Mouse (Mus musculus): Measurements from ENCODE around the gene Kctd12.

Gene Kctd12

DNA sequence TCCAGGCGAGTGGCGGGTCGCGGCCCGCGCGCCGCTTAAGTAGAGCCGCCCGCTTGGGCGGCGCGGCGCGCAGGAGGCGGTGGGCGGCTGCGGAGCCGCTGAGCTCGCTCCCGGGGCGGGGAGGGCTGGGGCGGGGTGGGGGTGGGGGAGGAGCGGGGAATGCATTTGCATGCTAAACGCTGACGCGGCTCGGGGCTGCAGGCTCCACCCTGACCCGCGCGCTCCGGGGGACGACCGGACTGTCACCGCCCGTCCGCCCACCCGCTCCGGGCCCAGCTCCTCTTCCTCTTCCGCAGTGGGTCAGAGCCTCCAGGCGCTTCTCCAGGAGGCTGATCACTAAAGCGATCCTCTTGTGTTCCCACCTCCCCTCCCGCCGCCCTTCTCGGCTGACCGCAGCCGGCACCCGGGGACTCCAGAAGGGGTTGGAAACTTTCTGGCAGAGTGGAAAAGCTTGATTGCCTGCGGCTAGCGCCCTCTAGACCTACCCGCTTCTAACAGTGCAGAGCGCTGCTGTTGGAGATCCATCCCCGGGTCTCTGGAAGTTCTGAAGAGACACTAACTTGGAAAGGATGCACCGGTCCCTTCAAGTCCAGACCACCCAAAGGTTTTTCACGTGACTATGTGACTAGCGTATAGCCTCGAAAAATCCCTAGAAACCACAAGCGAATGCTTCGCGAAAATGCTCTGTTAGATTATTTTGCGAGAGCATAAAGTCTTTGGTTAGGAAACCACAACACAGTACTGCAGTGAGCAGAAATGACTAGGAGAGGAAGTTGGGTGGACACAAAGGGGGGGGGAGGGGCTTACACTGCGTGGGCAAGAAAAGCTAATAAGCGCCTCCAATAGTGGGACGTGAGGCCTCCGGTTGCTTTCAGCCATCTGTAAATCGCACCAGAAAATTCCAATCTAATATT is at the start of gene Kctd12:
TSS of gene Kctd12 (minus strand) at position 11 of the 914 bp plus-strand sequence.
- no peak for DNase-seq (ENCODE audit: low spot score)

DNA sequence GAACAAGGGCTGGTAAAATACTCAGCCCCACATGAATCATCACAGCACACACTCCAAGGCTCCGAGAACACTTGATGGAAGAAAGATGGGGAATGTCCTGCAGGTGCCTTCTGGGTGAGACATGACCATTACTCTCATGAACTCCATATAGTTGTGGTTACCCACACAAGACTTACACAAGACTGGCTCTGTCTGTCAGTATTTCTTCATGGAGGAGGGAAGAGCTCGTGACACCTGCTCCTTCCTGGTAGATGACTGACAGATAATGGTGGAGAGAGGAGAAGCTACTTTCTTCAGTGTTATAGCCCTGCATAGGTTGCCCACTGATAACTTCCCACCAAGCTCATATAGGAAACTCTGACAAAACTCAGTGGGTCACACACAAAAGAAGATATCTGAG is 46.8 kb upstream of the Kctd12 start:
- no peak for DNase-seq (ENCODE audit: low spot score)

DNA sequence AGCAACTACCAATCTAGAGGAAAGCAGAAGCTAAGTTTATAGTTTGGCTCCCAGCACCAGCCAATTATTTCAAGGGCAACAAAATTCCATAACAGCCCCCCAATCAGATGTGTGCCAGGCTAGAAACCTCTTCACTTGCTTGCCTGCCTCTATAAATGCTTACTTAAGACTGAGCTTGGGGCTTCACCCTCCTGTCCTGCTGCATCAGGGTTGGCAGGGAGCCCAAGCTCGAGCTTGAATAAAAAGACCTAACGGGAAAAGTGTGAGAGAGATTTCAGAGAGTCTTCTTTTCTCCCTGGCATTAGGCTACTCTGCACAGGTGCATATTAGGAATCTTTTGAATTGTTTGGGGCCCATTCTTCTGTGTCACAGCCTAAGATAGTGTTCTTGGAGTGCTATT is 37.6 kb upstream of the Kctd12 start:
- DNase-seq (ENCODE audit: low spot score) = no peak

DNA sequence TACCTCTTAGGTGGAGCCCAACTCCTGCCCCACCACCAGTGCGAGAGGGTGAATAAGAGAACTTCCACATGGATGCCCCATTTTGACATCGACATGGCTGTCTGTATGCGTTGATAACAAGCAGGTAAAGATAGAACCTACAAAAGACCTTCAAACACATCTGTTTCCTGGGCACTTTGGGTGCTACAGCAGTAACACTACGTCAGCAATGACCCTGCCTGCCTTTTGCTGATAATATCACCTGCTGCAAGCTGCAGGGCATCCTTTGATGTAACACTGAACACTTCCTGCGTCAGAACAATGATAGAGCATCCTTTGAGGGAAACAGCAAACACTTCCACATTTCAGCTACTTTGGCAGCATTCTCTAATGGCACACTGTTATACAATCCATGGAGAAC is 34.6 kb upstream of the Kctd12 start:
- no peak for DNase-seq (ENCODE audit: low spot score)

DNA sequence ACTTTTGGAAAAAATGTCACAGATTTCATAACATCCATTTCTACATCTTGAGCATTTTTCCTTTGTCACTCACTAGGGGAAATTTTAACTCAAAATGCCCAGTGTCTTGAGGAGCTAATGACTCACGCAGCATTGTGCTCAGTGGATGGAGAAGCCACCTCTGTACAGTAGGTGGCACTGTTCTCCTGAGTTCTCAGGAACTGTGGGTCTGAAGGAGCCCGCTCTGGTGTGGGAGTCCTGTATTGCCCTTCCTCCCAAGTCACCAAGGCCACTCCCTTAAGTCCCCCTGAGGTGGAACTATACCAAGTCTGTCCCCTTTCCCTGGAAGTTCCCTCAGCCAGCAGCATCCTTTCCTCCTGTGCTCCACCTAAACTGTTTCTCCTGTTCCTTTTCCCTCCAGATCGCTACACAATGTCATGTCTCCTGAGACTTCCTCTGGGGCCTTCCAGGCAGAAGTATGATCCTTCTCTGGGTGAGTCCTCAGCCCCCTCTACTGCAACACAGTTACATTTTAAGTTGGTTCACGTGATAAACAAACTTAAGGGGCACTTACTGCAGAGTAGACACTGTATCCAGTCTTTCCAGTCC is 30.2 kb upstream of the Kctd12 start:
- DNase-seq (ENCODE audit: low spot score) = peak; percentile 70

DNA sequence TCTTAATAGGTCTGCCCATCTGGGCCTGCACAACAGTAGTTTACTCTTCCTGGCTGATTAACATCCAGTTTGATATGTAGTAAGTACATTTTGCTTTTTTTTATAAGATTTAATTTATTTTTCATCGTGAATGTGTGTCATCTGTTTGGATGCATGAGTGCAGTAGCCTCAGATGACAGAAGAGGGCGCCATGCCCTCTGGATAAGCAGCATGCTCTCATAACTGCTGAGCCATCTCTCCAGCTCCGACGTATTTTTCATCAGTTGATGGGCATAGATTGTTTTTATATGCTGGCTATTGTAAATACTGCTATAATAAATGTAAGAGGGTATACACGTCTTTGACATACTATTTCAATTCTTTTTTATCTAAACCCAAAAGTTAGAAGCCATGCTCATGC is 29.3 kb upstream of the Kctd12 start:
- DNase-seq (ENCODE audit: low spot score) = no peak

DNA sequence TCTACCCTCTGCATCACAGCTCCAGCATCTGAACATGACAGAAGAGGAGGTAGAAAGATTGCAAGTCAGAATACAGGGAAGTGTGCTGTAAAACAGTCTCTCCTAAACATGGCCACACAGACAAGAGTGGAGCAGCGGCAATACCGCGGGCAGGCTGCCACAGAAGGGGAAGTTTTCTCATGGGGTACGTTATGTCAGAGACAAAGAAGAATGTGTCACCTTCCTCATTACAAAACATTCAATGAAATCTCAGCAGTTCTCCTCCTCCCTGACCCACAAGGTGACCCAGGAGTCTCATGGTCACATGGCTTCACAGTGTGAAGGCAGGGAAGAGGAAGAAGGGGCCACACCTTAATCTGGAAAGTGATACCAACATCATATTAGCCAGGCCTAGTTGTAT is 25.3 kb upstream of the Kctd12 start:
- DNase-seq (ENCODE audit: low spot score) = no peak

DNA sequence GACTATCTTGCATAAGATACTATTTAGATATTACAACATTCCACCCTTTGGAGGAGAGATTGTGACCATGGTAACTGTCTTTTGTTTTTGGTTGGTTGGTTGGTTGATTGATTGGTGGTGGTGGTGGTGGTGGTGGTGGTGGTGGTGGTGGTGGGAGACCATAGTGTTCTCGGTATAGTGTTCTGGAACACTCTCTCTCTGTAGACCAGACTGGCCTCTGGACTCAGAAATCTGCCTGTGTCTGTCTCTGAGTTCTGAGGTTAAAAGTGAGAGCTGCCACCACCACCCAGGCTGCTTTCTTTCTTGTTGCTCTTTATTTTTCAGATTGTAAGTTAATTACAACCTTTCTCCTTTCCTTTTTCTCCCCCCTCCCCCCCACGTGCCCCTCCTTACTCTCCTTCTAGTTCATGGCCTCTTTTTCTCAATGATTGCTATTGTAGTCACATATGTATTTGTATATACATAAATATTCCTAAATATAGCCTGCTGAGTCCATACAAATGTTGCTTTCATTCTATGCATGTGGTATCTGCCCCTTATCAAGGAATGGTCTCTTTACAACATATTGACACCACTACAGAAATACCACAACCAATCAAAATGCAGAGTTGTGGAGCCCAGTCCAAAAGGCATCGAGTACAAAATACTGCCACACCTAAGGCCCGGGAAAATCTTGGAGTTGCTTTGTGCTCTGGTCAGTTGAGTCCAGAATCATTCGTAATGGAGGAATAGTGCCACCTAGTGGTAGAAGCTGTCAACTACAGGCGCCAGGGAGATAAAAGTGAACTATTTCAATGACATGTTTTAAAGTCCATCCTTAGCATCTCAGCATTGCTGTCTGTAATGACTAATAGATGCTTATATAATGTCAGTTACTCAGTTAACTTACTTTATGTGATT is 12.5 kb upstream of the Kctd12 start:
- peak; percentile 84 for DNase-seq (ENCODE audit: low spot score)

DNA sequence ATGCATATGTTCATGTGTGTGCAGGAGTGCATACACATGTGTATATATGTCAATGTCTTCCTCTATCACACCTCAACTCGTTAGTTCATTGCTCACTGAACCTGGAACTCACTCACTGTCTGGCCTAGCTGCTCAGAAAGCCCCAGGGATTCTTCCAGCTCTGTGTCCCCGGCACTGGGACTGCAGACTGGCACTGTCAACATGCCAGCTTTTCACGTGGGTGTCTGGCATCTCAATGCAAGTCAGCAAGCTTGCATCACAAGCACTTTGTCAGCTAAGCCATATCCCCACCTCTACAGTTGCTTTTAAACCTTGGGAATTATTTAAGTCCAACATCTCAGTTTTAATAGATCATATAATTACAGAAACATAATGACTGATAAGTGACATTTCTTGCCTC is 8.3 kb upstream of the Kctd12 start:
- no peak for DNase-seq (ENCODE audit: low spot score)

DNA sequence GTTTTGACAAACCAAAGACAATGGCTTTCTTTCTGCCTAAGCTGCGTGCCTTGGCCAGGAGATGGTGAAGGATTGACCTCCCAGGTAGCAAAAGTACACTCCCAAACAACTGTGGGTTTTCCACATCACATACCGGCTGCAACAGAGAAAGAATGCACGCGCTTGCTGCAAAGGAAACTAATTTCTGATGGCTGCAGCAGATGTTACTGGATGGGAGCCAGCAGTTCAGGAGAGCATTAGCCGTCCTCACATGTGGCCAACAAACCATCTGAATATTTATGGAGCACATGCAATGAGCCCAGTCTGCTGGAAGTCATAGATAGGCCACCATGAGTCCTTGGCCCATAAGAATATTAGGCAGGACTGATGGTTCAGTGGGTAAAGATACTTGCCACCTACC is 7.4 kb upstream of the Kctd12 start:
- no peak for DNase-seq (ENCODE audit: low spot score)

DNA sequence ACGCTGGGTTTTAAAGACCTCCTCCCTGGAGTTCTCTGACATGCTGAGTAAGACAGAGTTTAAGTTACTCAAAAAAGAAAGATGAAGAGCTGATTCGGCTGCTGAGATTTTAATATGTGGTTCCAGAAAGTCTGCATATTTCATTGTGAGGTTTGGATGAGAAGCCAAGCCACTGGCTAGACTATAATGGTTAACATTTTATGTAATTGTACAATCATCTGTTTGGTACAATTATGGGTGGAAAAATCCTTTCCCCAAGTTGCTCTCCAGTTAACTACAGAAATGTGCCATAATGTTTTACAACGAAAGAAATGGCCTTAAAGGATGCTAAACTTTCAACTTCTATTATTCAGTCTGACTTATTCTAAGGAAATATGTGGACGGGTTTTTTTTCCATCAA is 6.8 kb upstream of the Kctd12 start:
- no peak for DNase-seq (ENCODE audit: low spot score)

DNA sequence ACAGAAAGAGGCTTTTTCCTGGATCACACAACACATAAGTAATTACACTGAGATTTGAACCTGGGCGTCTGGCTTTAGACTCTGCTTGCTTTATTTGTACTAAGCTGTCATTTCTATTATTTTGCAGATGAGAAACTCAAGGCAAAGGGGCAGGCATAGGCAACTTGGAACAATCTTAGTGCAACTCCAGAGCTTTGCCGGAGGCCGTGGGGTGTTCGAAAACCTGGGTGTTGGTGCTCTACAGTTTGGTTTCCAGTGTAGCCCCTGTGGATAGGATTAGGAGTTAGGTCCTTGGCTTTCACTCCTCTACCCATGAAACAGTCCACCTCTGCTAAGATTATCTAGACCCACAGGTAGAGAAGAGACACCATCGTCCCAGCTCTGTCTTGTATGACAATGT is 5.2 kb upstream of the Kctd12 start:
- DNase-seq (ENCODE audit: low spot score) = no peak

DNA sequence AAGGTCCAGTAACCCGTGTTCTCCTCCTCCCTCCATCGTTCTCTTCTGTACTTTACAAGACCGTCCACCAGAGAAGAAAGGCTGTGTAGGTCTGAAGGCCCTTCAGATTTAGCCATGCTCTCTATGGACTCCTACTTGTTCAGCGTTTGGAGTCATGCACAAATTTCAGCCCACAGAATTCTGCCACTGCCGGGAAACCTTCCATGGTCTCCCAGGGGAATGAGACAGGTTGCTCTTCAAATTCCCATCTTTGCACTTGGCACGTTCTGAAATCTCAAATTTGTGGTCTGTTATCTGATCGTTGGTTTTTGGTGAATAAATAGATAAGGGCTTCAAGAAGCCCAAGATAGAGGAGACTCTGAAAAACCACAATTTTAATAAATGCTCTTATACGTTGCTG is 1.2 kb upstream of the Kctd12 start:
- no peak for DNase-seq (ENCODE audit: low spot score)

DNA sequence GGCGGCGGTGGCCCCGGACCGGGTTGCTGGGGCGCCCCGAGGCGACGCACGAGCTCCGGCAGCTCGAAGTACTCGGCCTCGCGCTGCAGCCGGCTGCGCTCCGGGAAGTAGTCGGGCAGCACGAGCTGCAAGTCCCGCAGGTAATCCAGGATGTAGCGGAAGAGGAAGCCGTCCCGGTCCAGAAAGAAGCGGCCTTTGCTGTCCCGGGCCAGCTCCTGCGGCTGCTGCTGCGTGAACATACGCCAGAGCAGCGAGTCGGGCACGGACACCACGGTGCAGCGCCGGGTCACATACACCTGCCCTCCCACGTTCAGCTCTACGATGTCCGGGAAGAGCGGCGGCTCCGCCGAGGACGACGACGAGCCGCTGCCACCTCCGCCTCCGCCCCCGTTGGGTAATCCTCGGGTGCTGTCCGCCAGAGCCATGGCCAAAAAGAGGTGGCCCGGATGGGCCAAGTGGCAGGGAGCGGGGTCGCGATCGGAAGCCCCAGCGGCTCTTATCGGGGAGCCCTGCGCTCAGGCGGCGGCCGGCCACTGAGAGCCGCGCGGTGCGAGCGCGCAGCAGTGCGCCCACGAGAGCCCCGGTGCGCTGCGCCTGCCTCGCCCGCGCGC is 316 bp downstream of the Kctd12 start:
- no peak for DNase-seq (ENCODE audit: low spot score)

DNA sequence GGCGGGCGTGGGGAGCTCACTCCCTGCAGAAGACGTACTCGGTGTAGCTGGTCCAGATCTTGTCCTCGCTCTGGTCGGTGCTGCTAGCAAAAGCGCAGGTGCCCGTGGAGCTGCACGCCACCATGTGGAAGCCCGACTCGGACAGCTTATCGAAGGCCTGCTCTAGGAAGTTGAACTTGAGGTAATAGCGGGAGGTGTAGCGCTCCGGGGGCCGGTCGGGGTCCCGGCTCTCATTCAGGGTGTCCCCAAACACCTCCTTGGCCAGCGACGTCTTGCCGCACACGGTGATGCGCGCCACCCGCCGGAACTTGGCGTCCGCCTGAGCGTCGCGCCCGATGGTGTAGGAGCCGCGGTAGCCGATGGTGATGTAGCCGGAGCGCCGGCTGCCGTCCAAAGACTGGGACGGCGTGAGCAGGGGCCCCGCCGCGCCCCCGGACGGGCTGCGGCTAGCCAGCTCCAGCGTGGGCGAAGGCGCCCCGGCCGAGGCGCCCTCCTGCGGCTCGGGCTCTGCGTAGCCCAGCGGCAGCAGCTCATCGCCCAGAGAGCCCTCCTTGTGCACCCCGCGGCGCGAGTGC is 909 bp downstream of the Kctd12 start:
- DNase-seq (ENCODE audit: low spot score) = no peak

DNA sequence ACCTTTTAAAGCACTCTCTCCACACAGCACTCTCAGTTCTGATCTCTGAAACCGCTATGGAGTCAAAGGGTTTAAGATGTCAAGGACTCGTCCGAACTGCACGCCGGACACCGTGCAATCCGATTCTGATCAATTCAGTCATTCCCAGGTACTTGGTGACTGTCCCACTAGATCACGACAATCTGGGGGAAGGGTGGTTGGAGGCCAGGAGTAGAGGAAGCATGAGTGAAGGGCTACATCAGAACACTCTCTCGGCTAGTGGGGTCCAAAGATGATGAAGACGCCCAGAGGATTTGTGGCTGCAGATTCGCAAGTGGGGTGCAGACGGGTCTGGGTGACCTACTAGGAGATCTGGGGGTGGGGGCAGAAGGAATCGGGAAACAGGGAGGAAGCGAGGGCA is 1.5 kb downstream of the Kctd12 start:
- no peak for DNase-seq (ENCODE audit: low spot score)

DNA sequence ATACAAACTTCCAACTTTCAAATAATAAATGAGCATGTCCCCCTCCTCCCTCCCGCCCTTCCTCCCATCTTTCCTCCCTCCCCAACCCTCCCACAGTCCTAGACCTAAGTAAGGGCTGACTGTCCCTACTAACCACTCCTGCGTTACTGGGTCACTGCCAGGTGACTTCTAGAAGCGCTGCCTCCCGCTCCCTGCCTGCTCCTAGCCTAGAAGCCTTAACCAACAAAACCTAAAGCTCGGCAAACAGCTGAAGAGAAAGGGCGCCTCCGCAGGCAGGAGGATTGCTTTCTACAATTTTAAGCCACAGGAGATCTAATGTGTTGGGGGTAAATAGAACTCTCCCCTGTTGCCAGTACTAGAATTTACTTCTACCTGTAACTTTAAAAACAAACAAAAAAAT is 2.0 kb downstream of the Kctd12 start:
- DNase-seq (ENCODE audit: low spot score) = no peak

DNA sequence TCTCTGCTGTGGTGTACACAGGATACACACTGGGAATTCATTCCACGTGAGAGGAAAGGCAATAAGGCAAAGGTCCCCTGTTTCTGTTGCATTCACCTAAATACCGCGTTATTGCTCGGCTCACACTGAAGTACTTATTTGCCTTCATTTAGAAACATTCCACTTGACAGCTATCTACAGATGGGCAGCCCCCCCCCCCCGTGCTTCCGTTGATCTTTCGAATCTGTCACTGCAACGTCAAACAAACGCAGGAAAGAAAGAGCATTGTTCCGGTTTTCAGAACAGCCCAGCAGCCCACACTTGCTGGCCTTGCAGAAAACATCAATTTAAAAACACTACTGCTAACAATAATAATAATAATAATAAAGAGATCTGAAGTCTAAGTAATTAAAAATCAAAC is 2.6 kb downstream of the Kctd12 start:
- no peak for DNase-seq (ENCODE audit: low spot score)

DNA sequence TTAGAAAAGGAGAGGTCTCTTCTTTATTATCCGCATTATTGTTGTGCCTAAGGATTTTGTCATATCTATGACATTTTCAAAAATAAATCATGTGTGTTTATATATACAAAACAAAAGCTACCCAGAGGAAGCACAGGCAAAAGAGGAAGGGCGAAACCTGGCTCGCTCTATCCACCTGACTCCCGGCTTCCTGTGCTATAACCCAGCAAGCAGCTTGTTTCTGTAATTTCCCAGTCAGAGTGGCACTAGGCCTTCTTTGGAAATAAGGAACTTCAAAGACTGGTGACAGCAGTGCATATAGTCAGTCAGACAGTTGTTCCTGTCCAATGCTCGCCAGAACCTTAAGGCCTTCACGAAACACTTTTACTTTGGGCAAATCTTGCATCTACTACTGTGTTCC is 6.6 kb downstream of the Kctd12 start:
- DNase-seq (ENCODE audit: low spot score) = no peak

DNA sequence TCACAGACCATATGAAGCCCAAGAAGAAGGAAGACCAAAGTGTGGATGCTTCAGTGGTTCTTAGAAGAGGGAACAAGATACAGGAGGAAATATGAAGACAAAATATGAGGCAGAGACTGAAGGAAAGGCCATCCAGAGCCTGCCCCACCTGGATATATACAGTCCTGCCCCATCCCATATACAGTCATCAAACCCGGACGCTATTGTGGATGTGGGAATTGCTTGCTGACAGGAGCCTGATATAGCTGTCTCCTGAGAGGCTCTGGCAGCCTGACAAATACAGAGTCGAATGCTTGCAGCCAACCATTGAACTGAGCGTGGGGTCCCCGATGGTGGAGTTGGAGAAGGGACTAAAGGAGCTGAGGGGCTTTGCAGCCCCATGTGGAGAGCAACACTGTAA is 13.6 kb downstream of the Kctd12 start:
- DNase-seq (ENCODE audit: low spot score) = no peak

DNA sequence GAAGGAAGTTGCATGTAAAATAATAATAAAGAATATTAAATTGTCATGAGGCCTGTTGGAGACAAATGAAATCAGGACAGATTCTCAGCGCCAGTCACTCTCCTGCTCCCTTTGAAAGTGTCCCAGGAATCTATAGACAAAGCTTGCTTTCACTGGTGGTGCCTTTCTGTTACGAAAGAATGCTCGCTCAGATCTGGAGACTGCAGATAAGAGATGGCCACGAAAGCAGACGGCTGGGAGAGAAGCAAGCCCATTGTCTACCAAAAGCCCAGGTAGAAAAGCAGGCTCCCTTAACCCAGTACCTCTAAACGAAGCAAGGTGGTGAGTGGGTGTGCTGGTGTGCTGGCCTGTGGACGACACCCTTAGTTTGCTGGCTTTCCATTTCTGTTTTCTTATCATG is 16.2 kb downstream of the Kctd12 start:
- DNase-seq (ENCODE audit: low spot score) = no peak

DNA sequence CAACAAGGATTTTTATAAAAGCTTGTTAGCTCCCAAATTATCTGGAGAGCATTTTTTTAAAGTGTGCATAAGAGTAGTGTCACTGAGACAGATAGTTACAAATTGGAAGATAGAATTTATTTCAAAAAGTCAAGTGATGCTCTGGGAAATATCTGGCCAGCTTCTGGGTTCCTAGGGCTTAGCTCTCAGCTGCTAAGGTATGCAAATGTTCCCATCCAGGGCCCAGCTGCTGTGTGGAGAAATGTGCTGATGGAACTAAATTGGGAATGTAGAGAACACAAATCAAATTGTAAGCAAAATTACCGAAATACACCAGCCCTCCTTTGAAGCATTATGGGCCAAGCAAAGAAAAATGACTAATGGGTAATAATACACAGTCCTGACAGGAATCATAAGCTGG is 16.6 kb downstream of the Kctd12 start:
- no peak for DNase-seq (ENCODE audit: low spot score)

Measured in layer of hippocampus, adult 9-10 months (tissue).